17 mouse cellular contexts compared by ENCODE assay signal in genomic region chr9:113158080-113158479, GRCm38 (mm10).
DNase-seq lines count a peak whose midpoint lies in the region; ATAC-seq and TF ChIP-seq lines count a peak whose summit lies in the region.
"Had no signal": no experiment of that assay in that cellular context is flagged by ENCODE, and none has a peak within 500 bp of the region (broad histone marks: within the 10 kb centered on the region; RNA-seq: fewer than 3 reads in every experiment).

No protein-coding gene starts in this region.

- H3K27me3 ChIP-seq in forebrain, embryonic 15.5 days = no peaks in the 10 kb centered on the region
- H3K27me3 ChIP-seq in forebrain, embryonic 12.5 days = no peaks in the 10 kb centered on the region
- H3K27me3 ChIP-seq in limb, embryonic 11.5 days (ENCODE audit: control insufficient read depth, insufficient read depth, low read length) = no peaks in the 10 kb centered on the region
- H3K27me3 ChIP-seq in kidney, adult 2 months (replicated peaks; ENCODE audit: control insufficient read depth, insufficient read depth, low read length) = no peaks in the 10 kb centered on the region
- H3K27me3 ChIP-seq: heart, embryonic 13.5 days; kidney, embryonic 15.5 days; limb, embryonic 15.5 days had no signal

- no peak overlapping the region for H3K9ac ChIP-seq in forebrain, embryonic 15.5 days (replicated peaks)
- H3K9ac ChIP-seq in forebrain, embryonic 12.5 days = no peak overlapping the region
- H3K9ac ChIP-seq in limb, embryonic 11.5 days (ENCODE audit: low read length) = no peak overlapping the region
- H3K9ac ChIP-seq: heart, embryonic 13.5 days; kidney, embryonic 15.5 days; limb, embryonic 15.5 days had no signal

- H3K27ac ChIP-seq in forebrain, embryonic 15.5 days (replicated peaks) = peak overlapping the region; percentile 81
- no peak overlapping the region for H3K27ac ChIP-seq in forebrain, embryonic 12.5 days
- H3K27ac ChIP-seq in layer of hippocampus, adult 2 months = peak overlapping the region; percentile 81
- no peak overlapping the region for H3K27ac ChIP-seq in limb, embryonic 11.5 days (replicated peaks; ENCODE audit: low read depth, low read length)
- H3K27ac ChIP-seq in kidney, adult 2 months (ENCODE audit: insufficient read depth, low read depth, low read length) = no peak overlapping the region
- H3K27ac ChIP-seq: heart, embryonic 13.5 days; kidney, embryonic 15.5 days; limb, embryonic 15.5 days; stomach, postnatal 0 days had no signal

- TF ChIP-seq POLR2A in kidney, adult 2 months (IDR thresholded peaks at IDR 0.05; ENCODE audit: low read depth, low read length) = no peak

- no peak overlapping the region for H3K4me2 ChIP-seq in forebrain, embryonic 15.5 days (replicated peaks)
- no peak overlapping the region for H3K4me2 ChIP-seq in forebrain, embryonic 12.5 days
- H3K4me2 ChIP-seq in limb, embryonic 11.5 days (ENCODE audit: low read depth, severe bottlenecking) = no peak overlapping the region
- H3K4me2 ChIP-seq: heart, embryonic 13.5 days; kidney, embryonic 15.5 days; limb, embryonic 15.5 days had no signal

- no peaks in the 10 kb centered on the region for H3K36me3 ChIP-seq in forebrain, embryonic 15.5 days
- no peaks in the 10 kb centered on the region for H3K36me3 ChIP-seq in forebrain, embryonic 12.5 days (replicated peaks)
- no peaks in the 10 kb centered on the region for H3K36me3 ChIP-seq in limb, embryonic 11.5 days (ENCODE audit: control insufficient read depth, insufficient read depth, low read length)
- no peaks in the 10 kb centered on the region for H3K36me3 ChIP-seq in kidney, adult 2 months (ENCODE audit: control insufficient read depth, insufficient read depth, low read length)
- H3K36me3 ChIP-seq: G1E; heart, embryonic 13.5 days; kidney, embryonic 15.5 days; limb, embryonic 15.5 days had no signal

- no peak for ATAC-seq in forebrain, embryonic 15.5 days (replicated peaks)
- ATAC-seq in forebrain, embryonic 12.5 days (ENCODE audit: low FRiP score) = no peak
- peak; percentile 4; the same call in 1 of the 2 replicates for ATAC-seq in limb, embryonic 11.5 days (ENCODE audit: insufficient number of reproducible peaks, low FRiP score, low TSS enrichment, low read depth)
- ATAC-seq: lung, postnatal 0 days had no signal

- TF ChIP-seq CTCF in layer of hippocampus, adult 2 months (conservative IDR thresholded peaks at IDR 0.05) = no peak
- no peak for TF ChIP-seq CTCF in kidney, adult 2 months (conservative IDR thresholded peaks at IDR 0.05; ENCODE audit: insufficient read depth, insufficient read length, low read depth, low read length)

- H3K4me1 ChIP-seq in forebrain, embryonic 15.5 days = peaks cover 16% of the 10 kb centered on the region
- 0 out of 2 replicates have a peak, but pooled peaks cover under 1% of the 10 kb centered on the region for H3K4me1 ChIP-seq in forebrain, embryonic 12.5 days
- H3K4me1 ChIP-seq in limb, embryonic 11.5 days (ENCODE audit: control insufficient read depth, insufficient read depth, low read length) = peaks cover 5% of the 10 kb centered on the region; the same call in 1 of the 2 replicates
- no peaks in the 10 kb centered on the region for H3K4me1 ChIP-seq in kidney, adult 2 months (ENCODE audit: control insufficient read depth, insufficient read depth, low read length)
- H3K4me1 ChIP-seq: kidney, embryonic 15.5 days had no signal

- no peak for DNase-seq in layer of hippocampus, adult 2 months (ENCODE audit: low spot score in 2 of 2)
- DNase-seq in layer of hippocampus, adult 8-10 months (ENCODE audit: low spot score in 2 of 2) = no peak
- peak; percentile 66 for DNase-seq in brain, adult 2 months (ENCODE audit: low read depth, low spot score)
- DNase-seq in limb, embryonic 11.5 days (ENCODE audit: low spot score) = no peak
- no peak for DNase-seq in kidney, adult 2 months
- DNase-seq in kidney, postnatal 10 days = no peak
- DNase-seq: adrenal gland, postnatal 36 days; cerebellum, adult 18-20 months; heart, postnatal 4 days had no signal

- WGBS in forebrain, embryonic 15.5 days = 68% methylated on average over 6 of the region's 6 CpGs
- 91% methylated on average over 6 of the region's 6 CpGs for WGBS in forebrain, embryonic 12.5 days
- WGBS in limb, embryonic 11.5 days = 57% methylated on average over 6 of the region's 6 CpGs
- 92% methylated on average over 6 of the region's 6 CpGs for WGBS in kidney, adult 2 months

- no peak overlapping the region for H3K4me3 ChIP-seq in forebrain, embryonic 15.5 days
- H3K4me3 ChIP-seq in forebrain, embryonic 12.5 days (replicated peaks) = no peak overlapping the region
- no peak overlapping the region for H3K4me3 ChIP-seq in layer of hippocampus, adult 2 months
- H3K4me3 ChIP-seq in limb, embryonic 11.5 days (ENCODE audit: low read depth, low read length) = no peak overlapping the region
- H3K4me3 ChIP-seq in kidney, adult 2 months (ENCODE audit: insufficient read depth, low read depth, low read length) = no peak overlapping the region
- H3K4me3 ChIP-seq: heart, embryonic 13.5 days; kidney, embryonic 15.5 days; limb, embryonic 15.5 days had no signal

- no peaks in the 10 kb centered on the region for H3K9me3 ChIP-seq in forebrain, embryonic 15.5 days
- no peaks in the 10 kb centered on the region for H3K9me3 ChIP-seq in forebrain, embryonic 12.5 days
- H3K9me3 ChIP-seq in limb, embryonic 11.5 days (ENCODE audit: control insufficient read depth, low read length) = no peaks in the 10 kb centered on the region
- H3K9me3 ChIP-seq: heart, embryonic 13.5 days; kidney, embryonic 15.5 days; limb, embryonic 15.5 days had no signal

Comparison
In these comparisons a context has a peak if more than half of its experiments do, and no peak if none do; other contexts are left out.
1. H3K27ac ChIP-seq: peak in forebrain, embryonic 15.5 days (single experiment) and layer of hippocampus, adult 2 months (single experiment); none in forebrain, embryonic 12.5 days (single experiment), limb, embryonic 11.5 days (single experiment) and kidney, adult 2 months (single experiment).